Mouse (Mus musculus) CH12.LX (cell line): ENCODE measurements at regions not wholly inside any gene's neighbourhood (a gene's known extent, or its start where the extent isn't known, plus 50 kb on each side); places are given as distances from the start of the nearest gene placed in this dataset.

Experiments used
- DNase-seq: peaks from one replicate; pipeline ENCODE4 v3.0.0-alpha.2; 2013; ENCODE audit errors: extremely low read depth
- H3K27ac ChIP-seq: 2 replicates; pipeline ENCODE4 v1.5.1; 2012; ENCODE audit warnings: low read depth, mild to moderate bottlenecking, control low read depth, moderate library complexity; ENCODE audit not compliant: insufficient read depth
- H3K27me3 ChIP-seq: replicated peaks from 2 replicates; pipeline ENCODE3; 2012; ENCODE audit warnings: inconsistent platforms
- H3K36me3 ChIP-seq, 2 experiments: replicated peaks in 1 of 2; 2 replicates each; pipeline versions ENCODE3 to v1.6.1; 2012; ENCODE audit warnings: inconsistent platforms in 1 of 2, low read length in 1 of 2, mild to moderate bottlenecking in 1 of 2, mixed read lengths in 1 of 2, moderate library complexity in 1 of 2; ENCODE audit not compliant: control insufficient read depth in 1 of 2, insufficient read depth in 1 of 2
- H3K4me1 ChIP-seq, 2 experiments: 2 replicates each; pipeline ENCODE4 v1.6.1; 2012; ENCODE audit warnings: inconsistent platforms in 1 of 2, moderate library complexity in 1 of 2; ENCODE audit not compliant: insufficient read depth in 2 of 2, control insufficient read depth in 1 of 2
- H3K4me2 ChIP-seq: 2 replicates; pipeline ENCODE4 v1.6.1; 2012; ENCODE audit warnings: low read depth, mild to moderate bottlenecking, control low read depth; ENCODE audit not compliant: poor library complexity, insufficient read depth, severe bottlenecking
- H3K4me3 ChIP-seq, 3 experiments: fragments of 150-350 bp in 1 of 3; sonication (generic) in 1 of 3; replicated peaks in 1 of 3; 2 replicates each; pipeline versions ENCODE3 to v1.5.1; 2011 to 2012; ENCODE audit warnings: low read depth in 2 of 3, low read length in 2 of 3, mild to moderate bottlenecking in 2 of 3, moderate library complexity in 2 of 3, control low read depth in 1 of 3, improper control_type of control experiment in 1 of 3, inconsistent platforms in 1 of 3, mixed read lengths in 1 of 3; ENCODE audit not compliant: poor library complexity in 1 of 3
- H3K79me2 ChIP-seq: replicated peaks from 2 replicates; pipeline ENCODE4 v1.6.1; 2012; ENCODE audit warnings: mild to moderate bottlenecking, moderate library complexity; ENCODE audit not compliant: control insufficient read depth, poor library complexity, insufficient read depth, severe bottlenecking; ENCODE audit errors: extremely low read depth
- H3K9ac ChIP-seq: 2 replicates; pipeline ENCODE4 v1.6.1; 2012; ENCODE audit warnings: low read depth, mild to moderate bottlenecking, control low read depth, moderate library complexity; ENCODE audit not compliant: insufficient read depth
- H3K9me3 ChIP-seq: replicated peaks from 2 replicates; pipeline ENCODE3; 2012; ENCODE audit warnings: low read length, inconsistent platforms, mixed read lengths
- BHLHE40 ChIP-seq: IDR thresholded peaks from 2 replicates; pipeline ENCODE4 v1.6.1; 2011; ENCODE audit warnings: mild to moderate bottlenecking, low read depth, low read length, improper control_type of control experiment
- CHD1 ChIP-seq: IDR thresholded peaks from 2 replicates; pipeline ENCODE4 v1.6.1; 2012; ENCODE audit warnings: low read depth, low read length, improper control_type of control experiment, inconsistent platforms
- CHD2 ChIP-seq: IDR thresholded peaks from 2 replicates; pipeline ENCODE4 v1.6.1; 2011; ENCODE audit warnings: low read length, improper control_type of control experiment
- E2F4 ChIP-seq: IDR thresholded peaks from 2 replicates; pipeline ENCODE4 v1.6.1; 2011; ENCODE audit warnings: low read depth, low read length, improper control_type of control experiment; ENCODE audit not compliant: insufficient replicate concordance
- ELF1 ChIP-seq: IDR thresholded peaks from 2 replicates; pipeline ENCODE4 v1.6.1; 2014; ENCODE audit warnings: low read depth, mild to moderate bottlenecking, inconsistent platforms, low read length, improper control_type of control experiment
- EP300 ChIP-seq: IDR thresholded peaks from 2 replicates; pipeline ENCODE4 v1.6.1; 2011; ENCODE audit warnings: low read length, improper control_type of control experiment
- HCFC1 ChIP-seq: IDR thresholded peaks from 2 replicates; pipeline ENCODE4 v1.6.1; 2012; ENCODE audit warnings: low read depth, mild to moderate bottlenecking, inconsistent platforms, low read length, improper control_type of control experiment
- JUND ChIP-seq: conservative IDR thresholded peaks from 2 replicates; pipeline ENCODE4 v1.6.1; 2011; ENCODE audit warnings: low read depth, low read length, improper control_type of control experiment
- MAX ChIP-seq: IDR thresholded peaks from 2 replicates; pipeline ENCODE4 v1.6.1; 2011; ENCODE audit warnings: low read length, improper control_type of control experiment
- MAZ ChIP-seq: IDR thresholded peaks from 2 replicates; pipeline ENCODE4 v1.6.1; 2012; ENCODE audit warnings: low read depth, mild to moderate bottlenecking, inconsistent platforms, low read length, improper control_type of control experiment, moderate library complexity
- NRF1 ChIP-seq: IDR thresholded peaks from 2 replicates; pipeline ENCODE4 v1.6.1; 2014; ENCODE audit warnings: low read depth, mild to moderate bottlenecking, inconsistent platforms, low read length, improper control_type of control experiment, moderate library complexity
- POLR2A ChIP-seq: IDR thresholded peaks from 2 replicates; pipeline ENCODE4 v1.6.1; 2011; ENCODE audit warnings: low read depth, mild to moderate bottlenecking, improper control_type of control experiment, low read length
- POLR2AphosphoS2 ChIP-seq: IDR thresholded peaks from 2 replicates; pipeline ENCODE4 v1.6.1; 2011; ENCODE audit warnings: low read depth, low read length, improper control_type of control experiment
- RAD21 ChIP-seq: IDR thresholded peaks from 2 replicates; pipeline ENCODE4 v1.6.1; 2011; ENCODE audit warnings: low read depth, mild to moderate bottlenecking, low read length, improper control_type of control experiment, moderate library complexity
- RCOR1 ChIP-seq: conservative IDR thresholded peaks from 2 replicates; pipeline ENCODE4 v1.6.1; 2012; ENCODE audit warnings: low read depth, mild to moderate bottlenecking, inconsistent platforms, low read length, improper control_type of control experiment
- SIN3A ChIP-seq: IDR thresholded peaks from 2 replicates; pipeline ENCODE4 v1.6.1; 2012; ENCODE audit warnings: low read length, improper control_type of control experiment, inconsistent platforms
- TBP ChIP-seq: conservative IDR thresholded peaks from 2 replicates; pipeline ENCODE4 v1.6.1; 2011; ENCODE audit warnings: low read depth, low read length, improper control_type of control experiment
- TCF12 ChIP-seq: IDR thresholded peaks from 2 replicates; pipeline ENCODE4 v1.6.1; 2014; ENCODE audit warnings: low read depth, mild to moderate bottlenecking, inconsistent platforms, low read length, improper control_type of control experiment
- ZC3H11A ChIP-seq: IDR thresholded peaks from 2 replicates; pipeline ENCODE4 v1.6.1; 2012; ENCODE audit warnings: low read depth, mild to moderate bottlenecking, inconsistent platforms, low read length, improper control_type of control experiment
- ZNF384 ChIP-seq: IDR thresholded peaks from 2 replicates; pipeline ENCODE4 v1.6.1; 2012; ENCODE audit warnings: low read depth, low read length, improper control_type of control experiment, inconsistent platforms
- dilution Hi-C: fragments of 300-500 bp; cut with MboI; formaldehyde crosslinking; loops from 2 replicates; pipeline ENCODE4 v1.14.3; 2020; ENCODE audit warnings: low sequenced_read_pairs; ENCODE audit not compliant: extremely low pct_unique_long_range_greater_than_20kb, extremely low pct_ligation_motif_present
- in situ Hi-C: fragments of 300-500 bp; cut with MboI; formaldehyde crosslinking; loops from 3 replicates; pipeline ENCODE4 v1.14.3; 2019; ENCODE audit warnings: low sequenced_read_pairs, low pct_ligation_motif_present, low pct_unique_long_range_greater_than_20kb, mixed read lengths

GRCm38 (mm10) chr8:67206064-67206463 is 317.6 kb upstream of the Nat3 start:
- in situ Hi-C loops (no loop called here), dilution Hi-C loops (no loop called here)
- Histone ChIP-seq H3K4me2 (no peak overlapping the region), H3K79me2 (no peaks in the 10 kb centered on the region), H3K9me3 (no peaks in the 10 kb centered on the region), H3K4me3 (no peak overlapping the region), H3K27me3 (no peaks in the 10 kb centered on the region), H3K27ac (no peak overlapping the region), H3K9ac (no peak overlapping the region), H3K4me1 (no peaks in the 10 kb centered on the region), H3K36me3 (no peaks in the 10 kb centered on the region)
- no peak for DNase-seq
- no peak for TF ChIP-seq SIN3A
- TF ChIP-seq ELF1, result no peak
- no peak for TF ChIP-seq CHD1
- TF ChIP-seq ZNF384, result no peak
- no peak for TF ChIP-seq MAZ
- TF ChIP-seq E2F4, result no peak
- TF ChIP-seq BHLHE40, result no peak
- TF ChIP-seq, all 38 proteins: peak for 0

- TF ChIP-seq BHLHE40 (no peak), MAX (no peak), ZC3H11A (no peak), RCOR1 (no peak), POLR2AphosphoS2 (no peak), TBP (no peak), NRF1 (no peak), POLR2A (no peak), TCF12 (no peak), EP300 (no peak), RAD21 (no peak), HCFC1 (no peak), JUND (no peak), CHD2 (no peak)
- H3K4me2 ChIP-seq, result no peak overlapping the region
- dilution Hi-C loops, result no loop called here
- H3K9me3 ChIP-seq, result no peaks in the 10 kb centered on the region
- in situ Hi-C loops, result no loop called here
- H3K79me2 ChIP-seq, result no peaks in the 10 kb centered on the region
- no peak for DNase-seq
- no peak overlapping the region for H3K9ac ChIP-seq
- H3K36me3 ChIP-seq, result no peaks in the 10 kb centered on the region
- no peak overlapping the region for H3K27ac ChIP-seq
- H3K4me3 ChIP-seq, result no peak overlapping the region
- no peaks in the 10 kb centered on the region for H3K4me1 ChIP-seq
- H3K27me3 ChIP-seq, result no peaks in the 10 kb centered on the region
These were observed 291.5 kb upstream of the Nat3 start for GRCm38 (mm10) chr8:67231921-67232701.
